Mouse (Mus musculus) stomach, embryonic 15.5 days (tissue): ENCODE results near the gene Pcid2. TPM values are rescaled to one million over a fixed set of nuclear protein-coding genes. Genes with fewer than 3 reads are reported as not detected.
"Not testable (repeated sequence)": the region's sequence is repeated elsewhere in the genome, so short reads cannot be mapped to it uniquely, and the experiment has no call there.

Experiments
- ATAC-seq: fragments of 200-750 bp; cut with Nextera tagmentation; 2 replicates; pipeline ENCODE4 v1.8.0; 2017; ENCODE audit warnings: low read depth, moderate number of reproducible peaks, moderate TSS enrichment; ENCODE audit not compliant: insufficient read depth, low FRiP score
- H3K27ac ChIP-seq: fragments of 300-500 bp; sonication (generic); 2 replicates; pipeline ENCODE4 v1.5.1; 2015; ENCODE audit warnings: mild to moderate bottlenecking, inconsistent platforms
- H3K27me3 ChIP-seq: fragments of 300-500 bp; sonication (generic); replicated peaks from 2 replicates; pipeline ENCODE4 v1.6.1; 2015; ENCODE audit warnings: inconsistent platforms
- H3K36me3 ChIP-seq: fragments of 300-500 bp; sonication (generic); 2 replicates; pipeline ENCODE4 v1.6.1; 2015; ENCODE audit warnings: inconsistent platforms
- H3K4me1 ChIP-seq: fragments of 300-500 bp; sonication (generic); 2 replicates; pipeline ENCODE4 v1.6.1; 2015; ENCODE audit warnings: inconsistent platforms
- H3K4me2 ChIP-seq: fragments of 300-500 bp; sonication (generic); 2 replicates; pipeline ENCODE4 v1.6.1; 2015; ENCODE audit warnings: mild to moderate bottlenecking, inconsistent platforms
- H3K4me3 ChIP-seq: fragments of 300-500 bp; sonication (generic); replicated peaks from 2 replicates; pipeline ENCODE4 v1.5.1; 2015; ENCODE audit warnings: inconsistent platforms
- H3K9ac ChIP-seq: fragments of 300-500 bp; sonication (generic); 2 replicates; pipeline ENCODE4 v1.6.1; 2015; ENCODE audit warnings: inconsistent platforms
- H3K9me3 ChIP-seq: fragments of 300-500 bp; sonication (generic); 2 replicates; pipeline ENCODE4 v1.6.1; 2016; ENCODE audit warnings: inconsistent platforms
- WGBS: fragments of 180-500 bp; shearing (Covaris S2); methylation state at CpG from one replicate; pipeline ENCODE4 v1.1.7; 2015; 5-methylcytosine and 5-hydroxymethylcytosine counted together
- polyA plus RNA-seq: library from polyadenylated mRNA; unstranded; fragments of >200 nt; fragmentation: Nextera tagmentation; extraction: Ambion mirVana; gene quantifications from 2 replicates; pipeline ENCODE4 v1.2.1, GENCODE M21; 2015

The Pcid2 gene
- polyA plus RNA-seq, 1 experiment from 2014 or later: 33.7 TPM

DNA sequence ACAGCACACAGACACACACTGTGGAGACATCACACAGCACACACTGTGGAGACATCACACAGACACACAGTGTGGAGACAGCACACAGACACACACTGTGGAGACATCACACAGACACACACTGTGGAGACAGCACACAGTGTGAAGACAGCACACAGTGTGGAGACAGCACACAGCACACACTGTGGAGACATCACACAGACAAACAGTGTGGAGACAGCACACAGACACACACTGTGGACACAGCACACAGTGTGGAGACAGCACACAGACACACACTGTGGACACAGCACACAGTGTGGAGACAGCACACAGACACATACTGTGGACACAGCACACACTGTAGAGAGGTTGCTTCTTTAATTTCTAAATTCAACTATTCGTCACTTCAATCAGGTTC, 29.7 kb downstream of the Pcid2 start:
- not testable (repeated sequence) for H3K4me1 ChIP-seq, H3K27ac ChIP-seq, H3K4me3 ChIP-seq, H3K9me3 ChIP-seq, ATAC-seq, H3K4me2 ChIP-seq, H3K27me3 ChIP-seq, H3K9ac ChIP-seq
- WGBS: 94% methylated on average over 1 of the region's 1 CpGs
- H3K36me3 ChIP-seq: peaks cover 40% of the 10 kb centered on the region

DNA sequence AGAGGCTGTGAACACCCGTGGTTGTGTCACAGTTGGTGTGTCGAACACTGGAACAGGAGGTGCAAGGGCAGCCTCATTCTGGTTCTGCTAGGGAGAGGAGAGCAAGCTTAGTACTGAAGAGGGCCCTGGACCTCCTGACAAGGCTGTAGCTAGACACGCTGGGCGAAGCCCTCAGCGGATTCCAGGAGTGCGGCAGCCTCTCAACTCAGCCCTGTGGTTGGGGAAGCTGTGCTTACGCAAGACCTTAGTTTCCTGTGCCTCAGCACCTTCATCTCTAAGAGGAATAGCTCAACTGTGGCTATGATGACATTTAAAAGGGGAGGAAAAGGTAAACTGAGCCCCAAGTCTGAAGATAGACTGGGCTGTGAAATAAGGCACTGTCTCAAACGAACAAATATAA, 30.2 kb downstream of the Pcid2 start:
- no peak overlapping the region for H3K9ac ChIP-seq
- no peak overlapping the region for H3K27ac ChIP-seq
- peaks cover 38% of the 10 kb centered on the region for H3K36me3 ChIP-seq
- no peaks in the 10 kb centered on the region for H3K9me3 ChIP-seq
- H3K4me2 ChIP-seq: no peak overlapping the region
- no peak for ATAC-seq
- no peaks in the 10 kb centered on the region for H3K4me1 ChIP-seq
- WGBS: 87% methylated on average over 8 of the region's 8 CpGs
- no peak overlapping the region for H3K4me3 ChIP-seq
- H3K27me3 ChIP-seq: no peaks in the 10 kb centered on the region

GRCm38 (mm10) chr8:13073255-13073654, 32.0 kb downstream of the Pcid2 start:
- Histone ChIP-seq H3K9ac (no peak overlapping the region), H3K36me3 (peaks cover 20% of the 10 kb centered on the region), H3K9me3 (no peaks in the 10 kb centered on the region), H3K4me1 (no peaks in the 10 kb centered on the region), H3K4me2 (no peak overlapping the region), H3K27ac (no peak overlapping the region), H3K4me3 (no peak overlapping the region), H3K27me3 (no peaks in the 10 kb centered on the region)
- 76% methylated on average over 11 of the region's 11 CpGs for WGBS
- peak; percentile 39; the same call in 1 of the 2 replicates for ATAC-seq

DNA sequence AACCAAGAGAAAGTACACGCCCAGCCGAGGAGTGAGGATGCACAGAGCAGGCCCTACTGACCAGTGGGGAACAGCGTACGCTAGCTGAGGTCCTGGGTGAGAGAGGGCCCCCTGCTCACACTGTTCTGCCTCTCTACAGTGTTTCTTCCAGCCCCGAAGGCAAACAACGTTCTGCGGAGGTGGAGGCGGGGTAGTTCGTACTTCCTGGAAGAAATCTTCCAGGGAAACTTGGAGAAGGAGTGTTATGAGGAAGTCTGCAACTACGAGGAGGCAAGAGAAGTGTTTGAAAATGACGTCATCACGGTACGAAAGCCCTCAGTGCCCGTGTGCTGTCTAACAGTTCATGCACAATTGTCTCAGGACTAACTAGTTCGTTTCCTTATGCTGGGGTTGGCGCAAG, 42.1 kb downstream of the Pcid2 start:
- 66% methylated on average over 16 of the region's 16 CpGs for WGBS
- Histone ChIP-seq H3K9ac (no peak overlapping the region), H3K27me3 (no peaks in the 10 kb centered on the region), H3K36me3 (no peaks in the 10 kb centered on the region), H3K9me3 (no peaks in the 10 kb centered on the region), H3K4me2 (no peak overlapping the region), H3K4me3 (no peak overlapping the region), H3K4me1 (no peaks in the 10 kb centered on the region), H3K27ac (no peak overlapping the region)
- no peak for ATAC-seq

DNA sequence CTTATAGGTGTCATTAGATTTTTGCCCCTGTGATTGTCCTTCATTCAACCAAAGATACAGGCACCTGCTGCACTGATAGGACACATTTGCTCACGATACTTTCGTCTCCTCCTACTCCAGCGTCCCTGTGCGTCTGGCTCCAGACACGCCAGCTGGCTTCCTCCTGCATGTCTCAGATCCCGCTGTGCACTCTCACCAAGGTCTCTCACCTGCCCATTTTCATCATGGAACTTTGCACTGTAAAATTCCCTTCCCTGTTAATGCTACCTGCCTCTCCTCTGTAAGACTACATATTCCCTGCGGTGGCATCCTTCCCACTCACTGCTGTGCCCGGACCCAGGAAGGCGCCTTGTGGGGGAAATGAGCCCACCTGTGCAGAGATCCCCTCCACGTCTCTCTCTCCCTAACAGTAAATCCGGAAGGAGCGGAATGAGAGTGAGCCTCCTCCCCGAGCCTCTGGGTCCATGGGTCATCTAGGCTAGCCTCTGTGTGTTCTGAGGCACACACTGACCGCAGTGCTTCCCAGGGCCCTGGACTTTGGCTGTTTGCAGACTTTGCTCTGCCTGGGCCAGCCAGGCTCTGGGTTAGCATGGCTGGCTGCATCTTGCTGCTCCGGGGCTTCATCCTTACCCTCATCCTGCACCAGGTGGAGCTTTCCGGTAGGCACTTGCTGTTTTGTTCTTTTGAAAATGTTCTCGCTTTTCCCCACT, 44.7 kb downstream of the Pcid2 start, which contains the start of gene Proz:
Gene Proz (plus strand): TSS at position 474 of the 710 bp plus-strand sequence.
- Histone ChIP-seq H3K27me3 (no peaks in the 10 kb centered on the region), H3K4me1 (no peaks in the 10 kb centered on the region), H3K9me3 (no peaks in the 10 kb centered on the region), H3K36me3 (no peaks in the 10 kb centered on the region), H3K4me2 (no peak within 1 kb of the TSS), H3K4me3 (no peak within 1 kb of the TSS), H3K9ac (no peak within 1 kb of the TSS), H3K27ac (no peak within 1 kb of the TSS)
- ATAC-seq: peak; percentile 45; the same call in 1 of the 2 replicates
- WGBS: 70% methylated on average over 17 of the region's 17 CpGs

GRCm38 (mm10) chr8:13057351-13057750, 47.9 kb downstream of the Pcid2 start:
- ATAC-seq: peak; percentile 38; the same call in 1 of the 2 replicates
- 72% methylated on average over 4 of the region's 4 CpGs for WGBS
- Histone ChIP-seq H3K4me3 (no peak overlapping the region), H3K9ac (no peak overlapping the region), H3K27ac (no peak overlapping the region), H3K9me3 (no peaks in the 10 kb centered on the region), H3K4me1 (no peaks in the 10 kb centered on the region), H3K4me2 (no peak overlapping the region), H3K27me3 (no peaks in the 10 kb centered on the region), H3K36me3 (no peaks in the 10 kb centered on the region)

- no peaks in the 10 kb centered on the region for H3K4me1 ChIP-seq
- no peak overlapping the region for H3K4me3 ChIP-seq
- ATAC-seq: no peak
- no peak overlapping the region for H3K27ac ChIP-seq
- H3K9ac ChIP-seq: no peak overlapping the region
- H3K9me3 ChIP-seq: no peaks in the 10 kb centered on the region
- H3K36me3 ChIP-seq: no peaks in the 10 kb centered on the region
- WGBS: 81% methylated on average over 10 of the region's 10 CpGs
- no peaks in the 10 kb centered on the region for H3K27me3 ChIP-seq
- H3K4me2 ChIP-seq: no peak overlapping the region
These were observed 54.7 kb downstream of the Pcid2 start for GRCm38 (mm10) chr8:13050550-13050949.

GRCm38 (mm10) chr8:13047652-13048051, 57.6 kb downstream of the Pcid2 start:
- no peak overlapping the region for H3K9ac ChIP-seq
- no peak overlapping the region for H3K4me2 ChIP-seq
- H3K4me1 ChIP-seq: no peaks in the 10 kb centered on the region
- no peak overlapping the region for H3K27ac ChIP-seq
- H3K36me3 ChIP-seq: no peaks in the 10 kb centered on the region
- H3K9me3 ChIP-seq: no peaks in the 10 kb centered on the region
- H3K4me3 ChIP-seq: no peak overlapping the region
- ATAC-seq: no peak
- 62% methylated on average over 5 of the region's 5 CpGs for WGBS
- no peaks in the 10 kb centered on the region for H3K27me3 ChIP-seq

DNA sequence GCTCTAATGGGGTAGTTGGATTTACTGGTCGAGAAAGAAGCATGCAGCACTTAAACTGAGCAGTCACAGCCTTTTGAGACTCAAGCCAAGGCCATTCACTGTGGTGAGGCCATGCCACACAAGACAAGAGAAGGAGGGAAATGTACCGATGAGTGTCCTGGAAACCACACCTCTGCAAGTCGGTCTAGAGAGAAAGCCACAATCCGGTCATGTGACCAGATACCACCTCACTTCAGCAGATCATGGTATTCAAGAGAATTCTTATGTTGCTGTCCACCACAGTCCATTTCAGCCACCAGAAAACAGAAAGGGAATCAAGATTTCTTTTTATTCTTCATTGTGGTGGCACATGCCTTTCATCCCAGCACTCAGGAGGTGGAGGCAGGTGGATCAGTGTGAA, 63.8 kb downstream of the Pcid2 start:
- Histone ChIP-seq H3K4me1 (no peaks in the 10 kb centered on the region; the same call in 1 of the 2 replicates), H3K9ac (no peak overlapping the region), H3K4me3 (no peak overlapping the region), H3K36me3 (no peaks in the 10 kb centered on the region), H3K27ac (no peak overlapping the region), H3K9me3 (no peaks in the 10 kb centered on the region), H3K4me2 (no peak overlapping the region), H3K27me3 (no peaks in the 10 kb centered on the region)
- ATAC-seq: no peak
- WGBS: 68% methylated on average over 4 of the region's 4 CpGs

- H3K27ac ChIP-seq: no peak overlapping the region
- ATAC-seq: no peak
- no peaks in the 10 kb centered on the region for H3K27me3 ChIP-seq
- no peak overlapping the region for H3K4me2 ChIP-seq
- H3K9ac ChIP-seq: no peak overlapping the region
- no peak overlapping the region for H3K4me3 ChIP-seq
- WGBS: 76% methylated on average over 6 of the region's 6 CpGs
- H3K36me3 ChIP-seq: no peaks in the 10 kb centered on the region
- no peaks in the 10 kb centered on the region for H3K9me3 ChIP-seq
- no peaks in the 10 kb centered on the region; the same call in 1 of the 2 replicates for H3K4me1 ChIP-seq
These were observed 66.2 kb downstream of the Pcid2 start for GRCm38 (mm10) chr8:13039054-13039453.

GRCm38 (mm10) chr8:13037569-13037968, 67.7 kb downstream of the Pcid2 start:
- Histone ChIP-seq H3K9ac (no peak overlapping the region), H3K9me3 (no peaks in the 10 kb centered on the region), H3K27me3 (no peaks in the 10 kb centered on the region), H3K4me3 (no peak overlapping the region), H3K4me1 (no peaks in the 10 kb centered on the region; the same call in 1 of the 2 replicates), H3K36me3 (no peaks in the 10 kb centered on the region), H3K27ac (no peak overlapping the region), H3K4me2 (no peak overlapping the region)
- ATAC-seq: peak; percentile 73; the same call in 1 of the 2 replicates
- 46% methylated on average over 5 of the region's 5 CpGs for WGBS

DNA sequence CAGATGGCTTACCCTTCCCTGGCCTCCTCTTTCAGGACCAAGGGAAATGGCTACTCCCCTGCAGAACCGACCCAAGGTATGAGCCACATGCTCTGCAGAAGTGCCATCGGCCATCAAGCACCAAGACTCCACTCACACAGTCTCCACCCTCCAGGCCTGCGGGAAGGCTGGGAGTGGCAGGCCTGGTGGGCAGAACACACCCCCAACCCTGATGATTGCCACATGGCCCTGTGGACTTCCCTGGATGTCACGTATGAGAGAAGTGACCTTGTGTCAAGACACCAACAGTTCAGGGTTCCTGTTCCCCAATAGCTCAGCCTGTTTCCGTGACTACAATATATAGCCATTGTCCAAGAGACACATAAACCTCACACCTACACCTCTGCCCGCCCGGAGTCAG, 68.2 kb downstream of the Pcid2 start, which contains the start of gene F10:
Gene F10 (plus strand): TSS at position 294 of the 400 bp plus-strand sequence.
- WGBS: 64% methylated on average over 7 of the region's 7 CpGs
- H3K4me3 ChIP-seq: no peak within 1 kb of the TSS
- no peak within 1 kb of the TSS for H3K4me2 ChIP-seq
- no peaks in the 10 kb centered on the region for H3K36me3 ChIP-seq
- no peak for ATAC-seq
- no peak within 1 kb of the TSS for H3K27ac ChIP-seq
- no peaks in the 10 kb centered on the region for H3K9me3 ChIP-seq
- no peak within 1 kb of the TSS for H3K9ac ChIP-seq
- H3K4me1 ChIP-seq: no peaks in the 10 kb centered on the region; the same call in 1 of the 2 replicates
- no peaks in the 10 kb centered on the region for H3K27me3 ChIP-seq
